Mouse (Mus musculus) liver, embryonic 14.5 days (tissue): Measurements from ENCODE around the gene Csnk1g2.

Source experiments
- CTCF ChIP-seq: IDR thresholded peaks from 2 replicates; pipeline ENCODE4 v1.5.1; 2016; ENCODE audit warnings: antibody characterized with exemption, low read depth, control low read depth
- EP300 ChIP-seq: IDR thresholded peaks from 2 replicates; pipeline ENCODE4 v1.6.1; 2016; ENCODE audit warnings: antibody characterized with exemption, low read depth

GRCm38 (mm10) chr10:80680260-80680696, 57.6 kb downstream of the Csnk1g2 start:
- TF ChIP-seq CTCF (no peak), EP300 (no peak)
